Comparison of ENCODE assay signal across 8 mouse cellular contexts in the genomic region with DNA sequence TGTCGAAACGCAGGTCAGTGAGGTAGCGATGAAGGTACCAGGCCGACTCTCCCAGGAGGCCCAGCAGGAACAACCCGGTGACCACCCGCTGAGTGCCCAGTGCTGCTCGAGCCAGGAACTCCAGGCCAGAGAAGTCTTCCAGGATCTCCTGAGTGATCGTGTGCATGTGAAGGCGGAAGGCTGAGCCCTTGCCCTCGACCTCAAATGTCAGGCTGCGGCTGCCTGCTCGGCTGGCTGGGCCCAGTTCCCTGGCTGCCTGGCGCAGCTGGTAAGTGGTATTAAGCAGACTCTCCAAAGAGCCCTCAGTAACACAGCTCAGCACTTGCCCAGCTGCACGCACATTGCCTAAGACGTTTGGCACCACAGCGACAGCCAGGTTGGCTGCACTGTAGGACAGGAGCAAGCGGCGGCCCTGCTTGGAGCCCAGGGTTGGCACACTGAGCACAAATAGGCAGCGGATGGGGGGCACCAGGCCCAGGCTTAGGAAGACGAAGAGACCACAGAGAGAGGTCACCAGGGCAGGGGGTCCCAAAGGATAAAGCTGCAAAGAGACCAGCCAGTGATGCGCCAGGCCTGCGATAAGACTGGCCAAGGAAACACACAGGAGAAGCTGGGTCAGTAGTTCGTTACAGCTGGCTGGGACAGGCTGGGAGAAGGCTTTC. TPM values are rescaled to one million over a fixed set of nuclear protein-coding genes. Genes with fewer than 3 reads are reported as not detected.
DNase-seq lines count a peak whose midpoint lies in the region; ATAC-seq lines count a peak whose summit lies in the region.

No protein-coding gene starts in this region.

- DNase-seq in adrenal gland, postnatal 14 days, result peak; percentile 56
- no peak for DNase-seq in adrenal gland, adult 18-20 months (ENCODE audit: low spot score in 2 of 2)
- no peak for DNase-seq in hindbrain, embryonic 14.5 days (ENCODE audit: low spot score)
- DNase-seq in spleen, postnatal 10 days (ENCODE audit: low spot score in 2 of 2), result no peak
- DNase-seq in urinary bladder, postnatal 4 days (ENCODE audit: low spot score in 2 of 2), result no peak
- no peak for DNase-seq in spleen, postnatal 4 days (ENCODE audit: low spot score in 2 of 2)

- H3K27ac ChIP-seq in embryonic facial prominence, embryonic 13.5 days, result peak overlapping the region; percentile 84
- H3K27ac ChIP-seq in hindbrain, embryonic 14.5 days, result peak overlapping the region; percentile 62; the same call in 1 of the 2 replicates
- H3K27ac ChIP-seq in midbrain, embryonic 12.5 days (replicated peaks), result peak overlapping the region; percentile 21; the same call in 1 of the 2 replicates

- peaks cover 23% of the 10 kb centered on the region for H3K4me1 ChIP-seq in embryonic facial prominence, embryonic 13.5 days
- peaks cover 11% of the 10 kb centered on the region; the same call in 1 of the 2 replicates for H3K4me1 ChIP-seq in hindbrain, embryonic 14.5 days (replicated peaks; ENCODE audit: control insufficient read depth, insufficient read depth, low read length)
- H3K4me1 ChIP-seq in midbrain, embryonic 12.5 days, result peaks cover 18% of the 10 kb centered on the region

- H3K36me3 ChIP-seq in embryonic facial prominence, embryonic 13.5 days, result no peaks in the 10 kb centered on the region
- no peaks in the 10 kb centered on the region for H3K36me3 ChIP-seq in hindbrain, embryonic 14.5 days (replicated peaks; ENCODE audit: control insufficient read depth, insufficient read depth)
- no peaks in the 10 kb centered on the region for H3K36me3 ChIP-seq in midbrain, embryonic 12.5 days

- no peak overlapping the region for H3K4me3 ChIP-seq in embryonic facial prominence, embryonic 13.5 days
- H3K4me3 ChIP-seq in hindbrain, embryonic 14.5 days (replicated peaks; ENCODE audit: low read length), result no peak overlapping the region
- H3K4me3 ChIP-seq in midbrain, embryonic 12.5 days, result no peak overlapping the region

- ATAC-seq in embryonic facial prominence, embryonic 13.5 days (ENCODE audit: insufficient number of reproducible peaks, insufficient read depth, low FRiP score, low TSS enrichment, low read depth), result no peak
- 0 out of 2 replicates have a peak, but pooled peaks have one; percentile 27 for ATAC-seq in hindbrain, embryonic 14.5 days (ENCODE audit: low FRiP score)
- ATAC-seq in midbrain, embryonic 12.5 days (ENCODE audit: low FRiP score, low read depth), result no peak

- no peaks in the 10 kb centered on the region for H3K27me3 ChIP-seq in embryonic facial prominence, embryonic 13.5 days
- H3K27me3 ChIP-seq in hindbrain, embryonic 14.5 days (ENCODE audit: control insufficient read depth, insufficient read depth, low read length), result no peaks in the 10 kb centered on the region
- H3K27me3 ChIP-seq in midbrain, embryonic 12.5 days, result no peaks in the 10 kb centered on the region

- peak overlapping the region; percentile 45 for H3K4me2 ChIP-seq in embryonic facial prominence, embryonic 13.5 days
- H3K4me2 ChIP-seq in hindbrain, embryonic 14.5 days (replicated peaks), result no peak overlapping the region
- H3K4me2 ChIP-seq in midbrain, embryonic 12.5 days (replicated peaks), result no peak overlapping the region

- no peaks in the 10 kb centered on the region for H3K9me3 ChIP-seq in embryonic facial prominence, embryonic 13.5 days
- H3K9me3 ChIP-seq in hindbrain, embryonic 14.5 days (ENCODE audit: control insufficient read depth, low read length), result no peaks in the 10 kb centered on the region
- no peaks in the 10 kb centered on the region for H3K9me3 ChIP-seq in midbrain, embryonic 12.5 days

- WGBS in embryonic facial prominence, embryonic 13.5 days, result 55% methylated on average over 23 of the region's 23 CpGs
- WGBS in hindbrain, embryonic 14.5 days, result 59% methylated on average over 23 of the region's 23 CpGs
- WGBS in midbrain, embryonic 12.5 days, result 71% methylated on average over 23 of the region's 23 CpGs

- H3K9ac ChIP-seq in embryonic facial prominence, embryonic 13.5 days, result no peak overlapping the region
- H3K9ac ChIP-seq in hindbrain, embryonic 14.5 days, result peak overlapping the region; percentile 20; the same call in 1 of the 2 replicates
- no peak overlapping the region for H3K9ac ChIP-seq in midbrain, embryonic 12.5 days (replicated peaks)

RNA-seq across cellular contexts. Expression of gene Ocstamp, which starts 2.6 kb away (rescaled TPM):
- 0.11 TPM in 1 of 2 replicates, not detected in the other for total RNA-seq in adrenal gland, postnatal 14 days (2021)
- under 1 TPM; 0.19 to 0.30 TPM for total RNA-seq in adrenal gland, adult 18-20 months (2021)
- polyA plus RNA-seq in embryonic facial prominence, embryonic 13.5 days (2015; fragmentation: Nextera tagmentation; extraction: Ambion mirVana), result 0.21 TPM in 1 of 2 replicates, not detected in the other
- polyA plus RNA-seq in hindbrain, embryonic 14.5 days (2014; fragmentation: Nextera tagmentation; extraction: Ambion mirVana), result not detected in 2 replicates
- polyA plus RNA-seq in midbrain, embryonic 12.5 days (2016; fragmentation: Nextera tagmentation; extraction: Ambion mirVana), result 0.05 TPM in 1 of 2 replicates, not detected in the other

RNA-seq across cellular contexts. Expression of gene Zfp334, which starts 9.6 kb away (rescaled TPM):
- 5.0 and 5.8 TPM in 2 replicates for total RNA-seq in adrenal gland, postnatal 14 days (2021)
- total RNA-seq in adrenal gland, adult 18-20 months (2021), result 1 to 10 TPM; 4.8 to 5.0 TPM
- polyA plus RNA-seq in embryonic facial prominence, embryonic 13.5 days (2015; fragmentation: Nextera tagmentation; extraction: Ambion mirVana), result 9.5 and 9.7 TPM in 2 replicates
- 12.4 and 12.5 TPM in 2 replicates for polyA plus RNA-seq in hindbrain, embryonic 14.5 days (2014; fragmentation: Nextera tagmentation; extraction: Ambion mirVana)
- polyA plus RNA-seq in midbrain, embryonic 12.5 days (2016; fragmentation: Nextera tagmentation; extraction: Ambion mirVana), result 23.6 and 25.5 TPM in 2 replicates

RNA-seq across cellular contexts. Expression of gene Zfp663, which starts 29.1 kb away (rescaled TPM):
- not detected in 2 replicates for total RNA-seq in adrenal gland, postnatal 14 days (2021)
- total RNA-seq in adrenal gland, adult 18-20 months (2021), result not detected
- polyA plus RNA-seq in embryonic facial prominence, embryonic 13.5 days (2015; fragmentation: Nextera tagmentation; extraction: Ambion mirVana), result 1.1 and 2.2 TPM in 2 replicates
- 6.2 and 6.3 TPM in 2 replicates for polyA plus RNA-seq in hindbrain, embryonic 14.5 days (2014; fragmentation: Nextera tagmentation; extraction: Ambion mirVana)
- polyA plus RNA-seq in midbrain, embryonic 12.5 days (2016; fragmentation: Nextera tagmentation; extraction: Ambion mirVana), result 7.6 and 9.2 TPM in 2 replicates

Comparison
In these comparisons a context has a peak if more than half of its experiments do, and no peak if none do; other contexts are left out.
1. H3K27ac ChIP-seq: peak in every context shown above with its lines; median percentile 84 in embryonic facial prominence, embryonic 13.5 days; 62 in hindbrain, embryonic 14.5 days; 21 in midbrain, embryonic 12.5 days.